Mouse (Mus musculus) natural killer cell, adult 2 months (primary cell): ENCODE data around the gene Shc1.

Experiments used
- DNase-seq, 2 experiments: peaks; one replicate each; pipeline ENCODE4 v3.0.0; 2022; ENCODE audit warnings: low spot score in 2 of 2

Shc1 gene

GRCm38 (mm10) chr3:89418170-89418860 is at the start of gene Shc1, which contains the start of gene Cks1b:
Shc1 (plus strand) TSS chr3:89418443.
Cks1b (minus strand) TSS chr3:89418383.
- DNase-seq = peak; percentile 96 to 97

- DNase-seq = no peak
Measured at GRCm38 (mm10) chr3:89373581-89374231, 44.5 kb upstream of the Shc1 start.

- DNase-seq = no peak
Measured at GRCm38 (mm10) chr3:89377831-89378230, 40.4 kb upstream of the Shc1 start.

- peak; percentile 42 to 68 for DNase-seq
Measured at GRCm38 (mm10) chr3:89378394-89379067, 39.7 kb upstream of the Shc1 start.

- no peak for DNase-seq
Measured at GRCm38 (mm10) chr3:89379388-89380131, 38.7 kb upstream of the Shc1 start.

- DNase-seq = no peak
Measured at GRCm38 (mm10) chr3:89380291-89380690, 38.0 kb upstream of the Shc1 start.

- no peak for DNase-seq
Measured at GRCm38 (mm10) chr3:89380711-89381110, 37.5 kb upstream of the Shc1 start.

- DNase-seq = no peak
Measured at GRCm38 (mm10) chr3:89381233-89381632, 37.0 kb upstream of the Shc1 start.

GRCm38 (mm10) chr3:89382033-89382882 is 36.0 kb upstream of the Shc1 start:
- DNase-seq = no peak

- DNase-seq = no peak
Measured at GRCm38 (mm10) chr3:89382950-89383349, 35.3 kb upstream of the Shc1 start.

- no peak for DNase-seq
Measured at GRCm38 (mm10) chr3:89383651-89384255, 34.5 kb upstream of the Shc1 start.

GRCm38 (mm10) chr3:89384331-89385076 is 33.7 kb upstream of the Shc1 start:
- no peak for DNase-seq

- DNase-seq = no peak
Measured at GRCm38 (mm10) chr3:89385451-89385850, 32.8 kb upstream of the Shc1 start.

- no peak for DNase-seq
Measured at GRCm38 (mm10) chr3:89386438-89387420, 31.5 kb upstream of the Shc1 start.

GRCm38 (mm10) chr3:89387632-89388031 is 30.6 kb upstream of the Shc1 start:
- no peak for DNase-seq

GRCm38 (mm10) chr3:89388134-89388881 is 29.9 kb upstream of the Shc1 start:
- no peak for DNase-seq

- peak in 1 of 2 experiments; percentile 36 for DNase-seq
Measured at GRCm38 (mm10) chr3:89388901-89389740, 29.1 kb upstream of the Shc1 start.
